Mouse (Mus musculus): Measurements from ENCODE around the gene Gm44973. TPM values are rescaled to one million over a fixed set of nuclear protein-coding genes. Genes with fewer than 3 reads are reported as not detected.
A peak's percentile ranks its signal among the peaks of the same experiment; 100 is the strongest.

Gene Gm44973
- total RNA-seq, 2 experiments from 2014 or later, result not detected

GRCm38 (mm10) chr7:5080010-5080751 lies 64.9 kb downstream of the Gm44973 start, which contains the start of gene Epn1:
TSS of gene Epn1 (plus strand) at chr7:5080235.
- peak; percentile 90 to 91 for DNase-seq (ENCODE audit: low spot score in 2 of 2)

GRCm38 (mm10) chr7:5080815-5081214 lies 65.5 kb downstream of the Gm44973 start:
- no peak for DNase-seq (ENCODE audit: low spot score in 2 of 2)

- no peak for DNase-seq (ENCODE audit: low spot score in 2 of 2)
Observed at GRCm38 (mm10) chr7:5081241-5081640, 65.9 kb downstream of the Gm44973 start.

GRCm38 (mm10) chr7:5081939-5082338 lies 66.6 kb downstream of the Gm44973 start:
- DNase-seq (ENCODE audit: low spot score in 2 of 2), result no peak

Other genes starting within 250 kb of the Gm44973 start
- not detected for gene Fam71e2, start 244.2 kb upstream of the Gm44973 start, total RNA-seq (2021)
- gene Il11, start 232.6 kb upstream of the Gm44973 start, total RNA-seq (2021), result under 1 TPM; 0.14 to 0.31 TPM
- not detected for gene Tmem190, start 232.6 kb upstream of the Gm44973 start, total RNA-seq (2021)
- gene Tmem238, start 225.8 kb upstream of the Gm44973 start, total RNA-seq (2021), result 1 to 10 TPM; 7.1 to 9.0 TPM
- 1,000 to 10,000 TPM; 1,263 to 1,302 TPM for gene Rpl28, start 222.6 kb upstream of the Gm44973 start, total RNA-seq (2021)
- 100 to 1,000 TPM; 140 to 156 TPM for gene Ube2s, start 202.9 kb upstream of the Gm44973 start, total RNA-seq (2021)
- gene Shisa7, start 170.8 kb upstream of the Gm44973 start, total RNA-seq (2021), result 1 to 10 TPM; 4.4 to 6.1 TPM
- gene Isoc2b, start 145.2 kb upstream of the Gm44973 start, total RNA-seq (2021), result 10 to 100 TPM; 11.6 to 16.4 TPM
- gene Isoc2a, start 138.3 kb upstream of the Gm44973 start, total RNA-seq (2021), result 10 to 100 TPM; 22.6 to 22.8 TPM
- under 1 TPM in 1 of 2 experiments, not detected in 1; 0.39 TPM for gene Gm36210, start 109.0 kb upstream of the Gm44973 start, total RNA-seq (2021)
- gene Zfp628, start 100.3 kb upstream of the Gm44973 start, total RNA-seq (2021), result 10 to 100 TPM; 24.4 to 26.9 TPM
- gene Nat14, start 93.5 kb upstream of the Gm44973 start, total RNA-seq (2021), result 10 to 100 TPM in 1 of 2 experiments, 1 to 10 TPM in 1; 9.9 to 10.1 TPM
- gene Ssc5d, start 89.7 kb upstream of the Gm44973 start, total RNA-seq (2021), result 10 to 100 TPM; 11.8 to 12.1 TPM
- under 1 TPM; 0.50 to 0.90 TPM for gene Sbk2, start 51.1 kb upstream of the Gm44973 start, total RNA-seq (2021)
- gene Sbk3, start 44.3 kb upstream of the Gm44973 start, total RNA-seq (2021), result under 1 TPM; 0.20 to 0.28 TPM
- 10 to 100 TPM; 34.1 to 35.2 TPM for gene Zfp579, start 19.3 kb upstream of the Gm44973 start, total RNA-seq (2021)
- 10 to 100 TPM; 10.6 to 11.1 TPM for gene Zfp524, start 1.1 kb upstream of the Gm44973 start, total RNA-seq (2021)
- 10 to 100 TPM; 39.6 to 40.5 TPM for gene Fiz1, start 799 bp upstream of the Gm44973 start, total RNA-seq (2021)
- 10 to 100 TPM; 40.1 to 41.8 TPM for gene Zfp865, start 4.9 kb downstream of the Gm44973 start, total RNA-seq (2021)
- 1 to 10 TPM; 2.7 to 4.4 TPM for gene Ccdc106, start 5.1 kb downstream of the Gm44973 start, total RNA-seq (2021)
- gene 4632433K11Rik, start 18.6 kb downstream of the Gm44973 start, total RNA-seq (2021), result not detected
- gene Zfp784, start 22.9 kb downstream of the Gm44973 start, total RNA-seq (2021), result 1 to 10 TPM; 7.0 to 7.1 TPM
- gene Zfp580, start 36.0 kb downstream of the Gm44973 start, total RNA-seq (2021), result 10 to 100 TPM; 19.9 to 23.6 TPM
- 100 to 1,000 TPM; 207 to 230 TPM for gene U2af2, start 46.6 kb downstream of the Gm44973 start, total RNA-seq (2021)
- gene Epn1, start 64.7 kb downstream of the Gm44973 start, total RNA-seq (2021), result 100 to 1,000 TPM; 166 to 167 TPM
- not detected for gene Rfpl4, start 101.5 kb downstream of the Gm44973 start, total RNA-seq (2021)
- gene Rasl2-9, start 110.5 kb downstream of the Gm44973 start, total RNA-seq (2021), result 1 to 10 TPM in 1 of 2 experiments, under 1 TPM in 1; 0.82 to 1.0 TPM
- not detected for gene Vmn1r55, start 134.2 kb downstream of the Gm44973 start, total RNA-seq (2021)
- gene Vmn1r56, start 181.3 kb downstream of the Gm44973 start, total RNA-seq (2021), result not detected
- not detected for gene Vmn1r57, start 203.0 kb downstream of the Gm44973 start, total RNA-seq (2021)